Mouse (Mus musculus): Measurements from ENCODE around the gene Pakap. TPM values are rescaled to one million over a fixed set of nuclear protein-coding genes. Genes with fewer than 3 reads are reported as not detected.

The Pakap gene
- polyA plus RNA-seq, 1 experiment from 2014 or later = 39.4 TPM

GRCm38 (mm10) chr4:57612716-57613115, 44.7 kb downstream of the Pakap start:
- Histone ChIP-seq H3K4me3 (no peak overlapping the region), H3K36me3 (no peaks in the 10 kb centered on the region), H3K27me3 (ENCODE audit: low read depth, poor library complexity, severe bottlenecking) (no peaks in the 10 kb centered on the region), H3K9me3 (replicated peaks) (no peaks in the 10 kb centered on the region), H3K4me1 (peaks cover 45% of the 10 kb centered on the region), H3K27ac (peak overlapping the region; percentile 79; the same call in 1 of the 2 replicates)
- DNase-seq (ENCODE audit: low spot score) = no peak
- 93% methylated on average over 5 of the region's 5 CpGs for WGBS

GRCm38 (mm10) chr4:57614686-57615085, 46.7 kb downstream of the Pakap start:
- no peak overlapping the region for H3K4me3 ChIP-seq
- no peaks in the 10 kb centered on the region for H3K27me3 ChIP-seq (ENCODE audit: low read depth, poor library complexity, severe bottlenecking)
- H3K4me1 ChIP-seq = peaks cover 48% of the 10 kb centered on the region
- WGBS = 97% methylated on average over 4 of the region's 4 CpGs
- H3K9me3 ChIP-seq (replicated peaks) = no peaks in the 10 kb centered on the region
- no peak overlapping the region for H3K27ac ChIP-seq
- H3K36me3 ChIP-seq = 0 out of 2 replicates have a peak, but pooled peaks cover 3% of the 10 kb centered on the region
- no peak for DNase-seq (ENCODE audit: low spot score)

- DNase-seq (ENCODE audit: low spot score) = no peak
These were observed 50.8 kb downstream of the Pakap start for GRCm38 (mm10) chr4:57618743-57619142.

GRCm38 (mm10) chr4:57622816-57623215, 54.8 kb downstream of the Pakap start:
- DNase-seq (ENCODE audit: low spot score) = no peak
- Histone ChIP-seq H3K36me3 (0 out of 2 replicates have a peak, but pooled peaks cover 3% of the 10 kb centered on the region), H3K9me3 (replicated peaks) (no peaks in the 10 kb centered on the region), H3K27ac (no peak overlapping the region), H3K27me3 (ENCODE audit: low read depth, poor library complexity, severe bottlenecking) (no peaks in the 10 kb centered on the region), H3K4me1 (peaks cover 14% of the 10 kb centered on the region), H3K4me3 (no peak overlapping the region)
- WGBS = 90% methylated on average over 7 of the region's 7 CpGs

More at GRCm38 (mm10) chr4:57618743-57619142, 50.8 kb downstream of the Pakap start:
- WGBS = 82% methylated on average over 6 of the region's 6 CpGs
- H3K4me1 ChIP-seq = peaks cover 21% of the 10 kb centered on the region
- no peak overlapping the region for H3K27ac ChIP-seq
- no peak overlapping the region for H3K4me3 ChIP-seq
- H3K9me3 ChIP-seq (replicated peaks) = no peaks in the 10 kb centered on the region
- no peaks in the 10 kb centered on the region for H3K27me3 ChIP-seq (ENCODE audit: low read depth, poor library complexity, severe bottlenecking)
- H3K36me3 ChIP-seq = 0 out of 2 replicates have a peak, but pooled peaks cover 3% of the 10 kb centered on the region

GRCm38 (mm10) chr4:57624819-57625218, 56.8 kb downstream of the Pakap start:
- Histone ChIP-seq H3K27ac (no peak overlapping the region), H3K4me1 (peaks cover 6% of the 10 kb centered on the region; the same call in 1 of the 2 replicates), H3K9me3 (replicated peaks) (no peaks in the 10 kb centered on the region), H3K4me3 (no peak overlapping the region), H3K36me3 (no peaks in the 10 kb centered on the region), H3K27me3 (ENCODE audit: low read depth, poor library complexity, severe bottlenecking) (no peaks in the 10 kb centered on the region)
- no peak for DNase-seq (ENCODE audit: low spot score)
- WGBS = 81% methylated on average over 2 of the region's 2 CpGs

GRCm38 (mm10) chr4:57625306-57625705, 57.3 kb downstream of the Pakap start:
- Histone ChIP-seq H3K36me3 (no peaks in the 10 kb centered on the region), H3K4me3 (no peak overlapping the region), H3K27ac (no peak overlapping the region), H3K27me3 (ENCODE audit: low read depth, poor library complexity, severe bottlenecking) (no peaks in the 10 kb centered on the region), H3K4me1 (peaks cover 6% of the 10 kb centered on the region; the same call in 1 of the 2 replicates), H3K9me3 (replicated peaks) (no peaks in the 10 kb centered on the region)
- no peak for DNase-seq (ENCODE audit: low spot score)
- WGBS = 87% methylated on average over 1 of the region's 1 CpGs

- no peak overlapping the region for H3K27ac ChIP-seq
- peaks cover 6% of the 10 kb centered on the region; the same call in 1 of the 2 replicates for H3K4me1 ChIP-seq
- no peaks in the 10 kb centered on the region for H3K36me3 ChIP-seq
- 79% methylated on average over 1 of the region's 1 CpGs for WGBS
- no peaks in the 10 kb centered on the region for H3K27me3 ChIP-seq (ENCODE audit: low read depth, poor library complexity, severe bottlenecking)
- H3K9me3 ChIP-seq (replicated peaks) = no peaks in the 10 kb centered on the region
- no peak overlapping the region for H3K4me3 ChIP-seq
- DNase-seq (ENCODE audit: low spot score) = no peak
These were observed 57.8 kb downstream of the Pakap start for GRCm38 (mm10) chr4:57625756-57626155.

GRCm38 (mm10) chr4:57626921-57627320, 58.9 kb downstream of the Pakap start:
- Histone ChIP-seq H3K4me1 (peaks cover 10% of the 10 kb centered on the region; the same call in 1 of the 2 replicates), H3K27me3 (ENCODE audit: low read depth, poor library complexity, severe bottlenecking) (no peaks in the 10 kb centered on the region), H3K4me3 (no peak overlapping the region), H3K9me3 (replicated peaks) (no peaks in the 10 kb centered on the region), H3K27ac (no peak overlapping the region), H3K36me3 (no peaks in the 10 kb centered on the region)
- WGBS = 89% methylated on average over 5 of the region's 5 CpGs
- DNase-seq (ENCODE audit: low spot score) = no peak

- Histone ChIP-seq H3K27me3 (ENCODE audit: low read depth, poor library complexity, severe bottlenecking) (no peaks in the 10 kb centered on the region), H3K9me3 (replicated peaks) (no peaks in the 10 kb centered on the region), H3K4me3 (no peak overlapping the region), H3K4me1 (peaks cover 16% of the 10 kb centered on the region), H3K27ac (no peak overlapping the region), H3K36me3 (no peaks in the 10 kb centered on the region)
- DNase-seq (ENCODE audit: low spot score) = no peak
- WGBS = 97% methylated on average over 5 of the region's 5 CpGs
These were observed 64.4 kb downstream of the Pakap start for GRCm38 (mm10) chr4:57632386-57632785.

GRCm38 (mm10) chr4:57633052-57633451, 65.1 kb downstream of the Pakap start:
- no peak for DNase-seq (ENCODE audit: low spot score)
- H3K36me3 ChIP-seq = no peaks in the 10 kb centered on the region
- WGBS = 95% methylated on average over 7 of the region's 7 CpGs
- no peaks in the 10 kb centered on the region for H3K27me3 ChIP-seq (ENCODE audit: low read depth, poor library complexity, severe bottlenecking)
- no peaks in the 10 kb centered on the region for H3K9me3 ChIP-seq (replicated peaks)
- peaks cover 23% of the 10 kb centered on the region for H3K4me1 ChIP-seq
- H3K4me3 ChIP-seq = no peak overlapping the region
- H3K27ac ChIP-seq = no peak overlapping the region

GRCm38 (mm10) chr4:57634956-57635355, 67.0 kb downstream of the Pakap start:
- DNase-seq (ENCODE audit: low spot score) = no peak
- no peaks in the 10 kb centered on the region for H3K9me3 ChIP-seq (replicated peaks)
- no peaks in the 10 kb centered on the region for H3K36me3 ChIP-seq
- peaks cover 29% of the 10 kb centered on the region for H3K4me1 ChIP-seq
- WGBS = 68% methylated on average over 1 of the region's 1 CpGs
- no peak overlapping the region for H3K27ac ChIP-seq
- no peak overlapping the region for H3K4me3 ChIP-seq
- H3K27me3 ChIP-seq (ENCODE audit: low read depth, poor library complexity, severe bottlenecking) = 0 out of 2 replicates have a peak, but pooled peaks cover 4% of the 10 kb centered on the region

- peaks cover 27% of the 10 kb centered on the region for H3K4me1 ChIP-seq
- WGBS = 88% methylated on average over 9 of the region's 9 CpGs
These were observed 69.0 kb downstream of the Pakap start for GRCm38 (mm10) chr4:57636782-57637482.

GRCm38 (mm10) chr4:57637636-57638386, 69.8 kb downstream of the Pakap start:
- H3K36me3 ChIP-seq = no peaks in the 10 kb centered on the region
- peaks cover 27% of the 10 kb centered on the region for H3K4me1 ChIP-seq
- peak overlapping the region; percentile 40; the same call in 1 of the 2 replicates for H3K27ac ChIP-seq
- DNase-seq (ENCODE audit: low spot score) = peak; percentile 45
- WGBS = 38% methylated on average over 24 of the region's 24 CpGs
- 0 out of 2 replicates have a peak, but pooled peaks cover 4% of the 10 kb centered on the region for H3K27me3 ChIP-seq (ENCODE audit: low read depth, poor library complexity, severe bottlenecking)
- no peaks in the 10 kb centered on the region for H3K9me3 ChIP-seq (replicated peaks)
- H3K4me3 ChIP-seq = peak overlapping the region; percentile 36

More at GRCm38 (mm10) chr4:57636782-57637482, 69.0 kb downstream of the Pakap start:
- no peaks in the 10 kb centered on the region for H3K36me3 ChIP-seq
- H3K4me3 ChIP-seq = no peak overlapping the region
- H3K27ac ChIP-seq = no peak overlapping the region
- no peaks in the 10 kb centered on the region for H3K9me3 ChIP-seq (replicated peaks)
- H3K27me3 ChIP-seq (ENCODE audit: low read depth, poor library complexity, severe bottlenecking) = 0 out of 2 replicates have a peak, but pooled peaks cover 4% of the 10 kb centered on the region
- DNase-seq (ENCODE audit: low spot score) = no peak

Data from limb, embryonic 10.5 days (tissue).